Mouse (Mus musculus): ENCODE results near the gene Pop7.

The Pop7 gene

GRCm38 (mm10) chr5:137527413-137527812 is 25.1 kb upstream of the Pop7 start:
- no peak for DNase-seq

GRCm38 (mm10) chr5:137526192-137526936 is 24.0 kb upstream of the Pop7 start:
- DNase-seq, result peak; percentile 65 to 69

GRCm38 (mm10) chr5:137525511-137525910 is 23.2 kb upstream of the Pop7 start:
- DNase-seq, result peak in 1 of 2 experiments; percentile 21

GRCm38 (mm10) chr5:137524671-137525070 is 22.4 kb upstream of the Pop7 start:
- peak in 1 of 2 experiments; percentile 25 for DNase-seq

GRCm38 (mm10) chr5:137524251-137524515 is 21.9 kb upstream of the Pop7 start:
- DNase-seq, result peak in 1 of 2 experiments; percentile 35

GRCm38 (mm10) chr5:137523396-137524250 is 21.3 kb upstream of the Pop7 start:
- DNase-seq, result peak in 1 of 2 experiments; percentile 18

GRCm38 (mm10) chr5:137522711-137523110 is 20.4 kb upstream of the Pop7 start:
- peak in 1 of 2 experiments; percentile 39 for DNase-seq

GRCm38 (mm10) chr5:137521861-137522260 is 19.5 kb upstream of the Pop7 start:
- DNase-seq, result no peak

GRCm38 (mm10) chr5:137519691-137520550 is 17.6 kb upstream of the Pop7 start:
- DNase-seq, result no peak

- DNase-seq, result peak in 1 of 2 experiments; percentile 55
Observed at GRCm38 (mm10) chr5:137518436-137518835, 16.1 kb upstream of the Pop7 start, which contains the start of gene Gigyf1. Gigyf1 (plus strand) TSS chr5:137518548.

GRCm38 (mm10) chr5:137514811-137515210 is 12.5 kb upstream of the Pop7 start:
- no peak for DNase-seq

- DNase-seq, result no peak
Observed at GRCm38 (mm10) chr5:137513951-137514721, 11.8 kb upstream of the Pop7 start.

- DNase-seq, result peak in 1 of 2 experiments; percentile 50
Observed at GRCm38 (mm10) chr5:137512847-137513794, 10.8 kb upstream of the Pop7 start.

- no peak for DNase-seq
Observed at GRCm38 (mm10) chr5:137511706-137512105, 9.4 kb upstream of the Pop7 start.

- DNase-seq, result no peak
Observed at GRCm38 (mm10) chr5:137510573-137511390, 8.5 kb upstream of the Pop7 start.

- peak; percentile 83 to 88 for DNase-seq
Observed at GRCm38 (mm10) chr5:137510014-137510501, 7.7 kb upstream of the Pop7 start.

- DNase-seq, result no peak
Observed at GRCm38 (mm10) chr5:137504041-137504440, 1.7 kb upstream of the Pop7 start.

- DNase-seq, result peak; percentile 92 to 95
Observed at GRCm38 (mm10) chr5:137502667-137503110, 371 bp upstream of the Pop7 start.

- DNase-seq, result no peak
Observed at GRCm38 (mm10) chr5:137500186-137500585, 2.1 kb downstream of the Pop7 start.

GRCm38 (mm10) chr5:137493831-137494230 is 8.5 kb downstream of the Pop7 start:
- DNase-seq, result peak; percentile 32 to 75

All from lung, postnatal 4 days (tissue).